Mouse (Mus musculus): ENCODE results near the gene Ugt1a1.
"Not testable (repeated sequence)": the region's sequence is repeated elsewhere in the genome, so short reads cannot be mapped to it uniquely, and the experiment has no call there.

Ugt1a1 gene

DNA sequence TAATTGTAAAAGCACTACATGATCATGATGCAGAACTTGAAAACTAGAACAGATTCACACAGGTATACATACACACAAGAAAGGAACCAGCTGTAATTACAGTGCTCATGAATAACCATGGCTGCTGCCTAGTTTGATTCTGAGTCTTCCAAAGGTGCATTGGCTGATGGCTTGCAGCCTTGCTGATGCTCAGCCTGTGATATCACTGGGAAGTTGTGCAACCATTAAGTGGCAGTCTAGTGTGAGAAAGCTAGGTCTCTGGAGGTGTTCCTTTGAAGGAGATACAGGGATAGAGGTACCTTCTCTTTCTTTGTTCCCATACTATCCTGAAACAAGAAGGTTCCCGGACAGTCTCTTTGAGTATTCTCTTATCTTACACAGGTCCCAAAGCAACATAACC lies 7.3 kb downstream of the Ugt1a1 start:
- DNase-seq, result no peak

DNA sequence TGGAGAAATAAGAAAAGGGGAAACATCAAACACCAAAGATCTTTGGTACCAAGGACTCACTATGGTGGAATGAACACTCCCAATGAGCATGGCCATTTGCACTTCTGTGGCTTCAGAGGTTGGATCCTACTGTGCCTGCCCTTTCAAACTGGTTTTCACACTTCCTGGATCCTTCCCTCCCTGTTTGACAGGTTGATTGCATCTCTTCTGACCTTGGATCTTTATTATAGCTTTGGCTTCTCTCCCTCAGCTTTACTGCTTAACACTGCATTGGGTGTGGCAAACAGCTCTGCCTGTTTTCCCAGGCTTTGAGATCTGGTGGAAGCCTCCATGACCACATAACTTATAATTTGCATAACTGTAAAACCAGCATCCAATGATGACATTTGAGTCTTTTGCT lies 8.6 kb downstream of the Ugt1a1 start:
- DNase-seq, result no peak

DNA sequence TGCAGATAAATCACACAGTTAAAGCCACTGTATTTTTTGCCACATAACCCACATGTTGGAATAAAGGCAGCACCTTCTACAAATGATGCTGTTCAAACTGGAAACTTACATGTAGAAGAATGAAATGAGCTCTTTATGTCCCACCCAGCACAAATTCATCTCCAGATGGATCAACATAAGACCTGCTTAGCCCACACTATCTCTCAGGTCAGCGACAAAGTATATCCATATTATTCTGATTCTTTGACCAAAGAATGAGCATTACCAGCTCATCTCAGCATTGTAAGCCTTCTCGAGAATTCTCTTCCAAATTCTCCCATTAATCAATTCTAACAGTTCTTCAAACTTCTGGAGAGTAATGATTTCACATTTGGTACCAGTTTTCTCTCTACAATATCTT lies 10.5 kb downstream of the Ugt1a1 start:
- no peak for DNase-seq

GRCm38 (mm10) chr1:88223011-88223515 lies 11.3 kb downstream of the Ugt1a1 start:
- not testable (repeated sequence) for DNase-seq

DNA sequence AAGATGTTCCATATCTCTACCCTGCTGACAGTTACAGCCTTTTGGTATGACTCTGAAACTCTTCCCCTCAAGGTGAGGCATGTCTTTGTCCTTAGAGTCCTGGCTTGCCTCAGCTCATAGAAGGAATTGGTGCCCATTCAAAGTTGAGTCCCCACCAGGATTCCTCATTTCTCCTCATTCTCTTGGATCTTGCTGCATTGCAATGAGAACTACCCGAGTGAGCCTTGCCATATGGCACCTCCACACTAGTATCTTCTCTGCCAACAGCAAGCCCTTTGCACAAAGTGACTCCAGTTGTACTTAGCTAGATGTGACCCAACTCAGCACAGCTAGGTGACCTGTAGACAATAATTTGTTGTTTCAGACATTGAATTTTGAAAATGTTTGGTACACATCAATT lies 11.8 kb downstream of the Ugt1a1 start:
- DNase-seq, result no peak

- no peak for DNase-seq
Observed at GRCm38 (mm10) chr1:88224029-88224776, 12.4 kb downstream of the Ugt1a1 start.

DNA sequence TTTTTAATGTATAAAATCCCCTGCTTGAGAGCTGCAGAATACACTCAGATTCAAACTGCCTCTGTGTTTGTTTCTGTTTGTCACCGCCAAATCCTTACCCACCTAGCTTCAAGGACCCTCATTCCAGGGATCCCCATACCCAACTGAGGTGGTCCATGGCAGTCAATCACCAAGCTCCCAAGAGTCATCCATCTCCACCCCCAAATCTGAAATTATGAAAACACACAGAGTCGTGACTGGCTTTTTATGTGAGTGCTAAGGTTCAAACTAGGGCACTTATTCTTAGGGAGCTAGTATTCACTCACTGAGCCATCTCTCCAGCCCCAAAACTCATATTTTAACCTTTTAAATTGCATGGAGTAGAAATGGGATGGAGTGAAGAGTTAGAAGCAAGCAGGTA lies 13.5 kb downstream of the Ugt1a1 start:
- not testable (repeated sequence) for DNase-seq

- DNase-seq, result no peak
Observed at GRCm38 (mm10) chr1:88225741-88226140, 14.0 kb downstream of the Ugt1a1 start.

GRCm38 (mm10) chr1:88226670-88227379 lies 15.1 kb downstream of the Ugt1a1 start, which contains the start of gene Mroh2a:
Gene Mroh2a (plus strand): TSS chr1:88226986.
- no peak for DNase-seq

- DNase-seq, result no peak
Observed at GRCm38 (mm10) chr1:88227482-88227881, 15.7 kb downstream of the Ugt1a1 start.

- DNase-seq, result no peak
Observed at GRCm38 (mm10) chr1:88228121-88228520, 16.4 kb downstream of the Ugt1a1 start.

DNA sequence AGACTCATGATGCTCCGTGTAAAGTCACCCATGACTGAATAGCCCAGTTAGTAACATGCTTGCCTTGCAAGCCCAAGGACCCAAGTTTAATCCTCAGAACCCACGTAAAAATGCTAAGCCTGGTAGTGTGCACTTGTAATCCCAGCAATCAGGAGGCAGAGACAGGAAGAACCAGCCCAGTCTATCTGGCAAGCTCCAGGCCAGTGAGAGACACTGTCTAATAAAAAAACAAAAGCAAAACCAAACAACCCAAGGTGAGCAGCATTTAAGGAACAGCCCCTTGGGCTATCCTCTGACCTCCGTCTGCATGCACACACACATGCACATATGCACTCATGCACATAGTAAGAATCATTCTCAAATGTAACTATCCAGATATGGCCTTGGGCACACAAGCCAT lies 17.8 kb downstream of the Ugt1a1 start:
- no peak for DNase-seq

DNA sequence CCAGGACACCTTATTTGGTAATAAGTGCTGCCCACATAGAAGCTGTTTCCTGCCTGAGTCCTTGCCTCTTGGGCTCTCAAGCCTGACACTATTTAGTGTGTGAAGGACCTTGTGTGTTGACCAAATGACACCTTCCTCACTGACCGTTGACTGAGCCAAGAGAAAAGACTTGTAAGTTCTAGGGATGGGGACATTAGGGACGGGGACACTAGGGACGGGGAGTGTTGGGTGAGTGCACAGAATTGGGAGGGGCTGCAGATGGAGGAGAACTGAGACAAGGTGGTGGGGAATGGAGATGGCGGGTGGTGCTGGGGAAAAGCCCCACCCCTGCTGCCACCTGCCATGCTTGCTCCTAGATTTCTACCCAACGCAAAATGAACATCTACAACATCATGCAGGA lies 18.2 kb downstream of the Ugt1a1 start:
- no peak for DNase-seq

DNA sequence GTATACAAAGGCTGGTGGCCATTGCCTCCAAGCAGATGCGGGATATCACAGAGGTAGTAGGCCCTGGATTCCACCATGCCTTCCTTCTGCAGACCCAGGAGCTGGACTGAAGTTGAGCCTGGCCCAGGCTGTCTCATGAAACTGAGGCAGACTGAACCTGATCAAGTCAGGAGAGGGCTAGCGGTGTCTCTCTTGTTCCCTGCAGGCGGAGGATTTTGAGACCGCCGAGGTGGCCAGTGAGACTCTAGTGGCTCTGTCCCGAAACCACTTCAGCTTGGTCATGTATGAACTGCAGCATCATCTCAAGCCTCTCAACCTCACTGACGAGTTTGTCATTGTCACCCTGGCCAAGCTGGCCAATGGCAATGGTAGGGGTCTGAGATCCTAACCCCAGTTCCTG lies 18.7 kb downstream of the Ugt1a1 start:
- no peak for DNase-seq

- DNase-seq, result no peak
Observed at GRCm38 (mm10) chr1:88230981-88231802, 19.4 kb downstream of the Ugt1a1 start.

- DNase-seq, result no peak
Observed at GRCm38 (mm10) chr1:88231803-88232499, 20.2 kb downstream of the Ugt1a1 start.

GRCm38 (mm10) chr1:88232664-88233380 lies 21.1 kb downstream of the Ugt1a1 start:
- DNase-seq, result no peak

DNA sequence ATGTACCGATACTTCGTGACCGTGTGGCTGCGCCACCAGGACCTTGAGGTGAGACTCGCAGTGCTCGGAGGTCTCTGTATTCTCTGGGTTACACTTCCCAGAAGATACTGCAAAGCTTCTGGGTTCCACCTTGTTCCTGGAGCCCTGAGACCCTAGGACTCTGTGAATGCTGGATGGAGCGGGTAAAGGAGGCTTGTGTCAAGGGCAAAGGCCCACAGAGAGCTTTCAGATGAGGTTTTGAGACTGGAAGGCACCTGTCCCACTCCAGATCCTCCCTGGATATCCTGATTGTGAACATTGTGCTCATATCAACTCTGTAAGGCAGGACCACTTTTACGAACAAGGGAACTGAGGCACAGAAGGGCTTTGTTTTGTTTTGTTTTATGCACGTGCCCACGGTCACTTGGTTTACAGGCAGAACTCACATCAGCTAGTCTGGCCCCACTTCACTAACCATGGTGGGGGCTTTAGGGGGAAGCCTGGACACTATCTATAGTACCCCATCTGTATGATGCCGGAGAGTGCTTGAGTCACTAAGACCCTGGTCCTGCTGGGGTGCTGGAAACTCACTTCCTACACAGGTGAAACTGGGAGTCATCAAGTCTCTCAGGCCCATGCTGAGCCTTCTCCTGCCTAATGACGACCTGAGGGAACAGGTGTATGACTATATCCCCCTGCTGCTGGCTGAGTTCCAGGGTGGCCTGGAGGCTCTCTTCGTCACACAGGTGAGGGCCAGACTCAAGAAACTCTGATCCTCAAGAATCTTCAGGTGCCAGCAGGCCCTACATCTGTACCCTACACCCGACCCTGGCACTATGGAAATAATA lies 21.9 kb downstream of the Ugt1a1 start:
- DNase-seq, result no peak

DNA sequence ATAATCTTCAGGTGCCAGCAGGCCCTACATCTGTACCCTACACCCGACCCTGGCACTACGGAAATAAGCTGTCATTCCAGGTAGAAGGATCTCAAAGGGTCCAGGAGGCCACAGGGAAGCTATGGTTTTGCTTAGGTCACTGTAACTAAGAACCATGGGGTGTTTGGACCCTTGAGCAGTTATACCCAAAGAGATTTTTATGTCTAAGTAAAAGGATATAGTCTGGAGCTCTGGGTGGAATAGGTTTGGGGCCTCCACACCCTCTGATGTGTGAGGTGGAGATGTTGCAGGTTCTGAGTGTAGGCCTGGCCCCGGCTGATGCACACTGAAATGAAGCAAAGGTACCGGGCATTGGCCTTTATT lies 22.5 kb downstream of the Ugt1a1 start:
- DNase-seq, result no peak

DNA sequence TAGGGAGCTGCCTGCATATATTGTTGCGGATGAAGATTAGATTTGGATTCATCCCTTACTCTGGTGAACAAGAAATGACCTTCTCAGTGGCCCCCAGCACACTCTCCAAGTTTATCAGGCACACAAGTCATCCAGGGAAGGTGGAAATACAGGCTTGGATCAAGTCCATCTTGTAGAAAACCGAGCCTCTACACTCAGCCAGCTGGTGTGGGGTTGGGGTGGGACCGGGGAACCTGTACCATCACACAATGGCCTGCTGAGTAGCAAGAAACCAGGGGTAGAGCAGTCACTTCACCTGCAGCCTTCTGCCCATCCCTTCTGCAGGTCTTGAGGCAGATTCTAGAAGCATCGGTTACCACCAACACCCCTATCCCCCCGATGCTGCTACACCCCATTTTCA lies 22.9 kb downstream of the Ugt1a1 start:
- DNase-seq, result no peak

Measured in cerebellum, adult 8-10 months (tissue).